Comparison of ENCODE assay signal across 20 mouse cellular contexts in genomic region chr7:66038730-66039129, GRCm38 (mm10). TPM values are rescaled to one million over a fixed set of nuclear protein-coding genes. Genes with fewer than 3 reads are reported as not detected.
A peak's percentile ranks its signal among the peaks of the same experiment; 100 is the strongest.
DNase-seq lines count a peak whose midpoint lies in the region; ATAC-seq lines count a peak whose summit lies in the region.
"Had no signal": no experiment of that assay in that cellular context is flagged by ENCODE, and none has a peak within 500 bp of the region (broad histone marks: within the 10 kb centered on the region; RNA-seq: fewer than 3 reads in every experiment).

No protein-coding gene starts in this region.

- no peaks in the 10 kb centered on the region for H3K36me3 ChIP-seq in kidney, embryonic 15.5 days
- no peaks in the 10 kb centered on the region for H3K36me3 ChIP-seq in limb, embryonic 12.5 days

- no peak overlapping the region for H3K4me2 ChIP-seq in kidney, embryonic 15.5 days
- peak overlapping the region; percentile 50 for H3K4me2 ChIP-seq in limb, embryonic 12.5 days

- 0 out of 2 replicates have a peak, but pooled peaks have one; percentile 26 for ATAC-seq in kidney, embryonic 15.5 days (replicated peaks; ENCODE audit: low FRiP score)
- no peak for ATAC-seq in limb, embryonic 12.5 days (ENCODE audit: insufficient number of reproducible peaks, insufficient read depth, low FRiP score, low TSS enrichment, low read depth)
- ATAC-seq: lung, postnatal 0 days had no signal

- no peak overlapping the region for H3K27ac ChIP-seq in kidney, embryonic 15.5 days
- H3K27ac ChIP-seq in limb, embryonic 12.5 days = peak overlapping the region; percentile 66
- H3K27ac ChIP-seq: liver, embryonic 14.5 days had no signal

- intact Hi-C loops in heart, postnatal 25 days (cut with DNase I) = no loop called here

- H3K4me1 ChIP-seq in kidney, embryonic 15.5 days = peaks cover 23% of the 10 kb centered on the region
- peaks cover 67% of the 10 kb centered on the region for H3K4me1 ChIP-seq in limb, embryonic 12.5 days (replicated peaks)

- no peaks in the 10 kb centered on the region for H3K9me3 ChIP-seq in kidney, embryonic 15.5 days (replicated peaks)
- no peaks in the 10 kb centered on the region for H3K9me3 ChIP-seq in limb, embryonic 12.5 days

- no peak for DNase-seq in kidney, postnatal 25 days
- peak; percentile 91 for DNase-seq in brain, adult 2 months (ENCODE audit: low read depth, low spot score)
- DNase-seq in cerebellum, adult 8-10 months = peak; percentile 57
- DNase-seq in embryo, embryonic 11 days = no peak
- DNase-seq in heart, postnatal 25 days (ENCODE audit: low spot score) = no peak
- DNase-seq: gastrocnemius, postnatal 10 days; heart, postnatal 36 days; right cerebral cortex, postnatal 4 days had no signal

- no peak overlapping the region for H3K9ac ChIP-seq in kidney, embryonic 15.5 days
- no peak overlapping the region for H3K9ac ChIP-seq in limb, embryonic 12.5 days (replicated peaks)
- H3K9ac ChIP-seq: liver, embryonic 14.5 days had no signal

- H3K4me3 ChIP-seq in kidney, embryonic 15.5 days (replicated peaks) = no peak overlapping the region
- no peak overlapping the region for H3K4me3 ChIP-seq in limb, embryonic 12.5 days (replicated peaks)
- H3K4me3 ChIP-seq: erythroblast, embryonic 14.5 days had no signal

- peaks cover 13% of the 10 kb centered on the region; the same call in 1 of the 2 replicates for H3K27me3 ChIP-seq in kidney, embryonic 15.5 days
- peaks cover 25% of the 10 kb centered on the region for H3K27me3 ChIP-seq in limb, embryonic 12.5 days

- WGBS in kidney, embryonic 15.5 days = 45% methylated on average over 11 of the region's 11 CpGs
- WGBS in limb, embryonic 12.5 days = 34% methylated on average over 11 of the region's 11 CpGs

RNA-seq across cellular contexts. Expression of gene Gm45213, which starts 4.7 kb away (rescaled TPM):
- not detected in 2 replicates for polyA plus RNA-seq in kidney, embryonic 15.5 days (2015; fragmentation: Nextera tagmentation; extraction: Ambion mirVana)
- not detected in 2 replicates for polyA plus RNA-seq in limb, embryonic 12.5 days (2016; fragmentation: Nextera tagmentation; extraction: Ambion mirVana)
- not detected for total RNA-seq in heart, postnatal 25 days (2021)
- total RNA-seq: adrenal gland, adult 18-20 months; gastrocnemius, postnatal 10 days; heart, postnatal 36 days; layer of hippocampus, postnatal 10 days; left cerebral cortex, postnatal 10 days; megakaryocyte-erythroid progenitor cell, adult 5-6 weeks had no signal
- polyA plus RNA-seq: C2C12; erythroblast, embryonic 14.5 days; kidney, embryonic 16.5 days; liver, embryonic 14.5 days; lung, postnatal 0 days; urinary bladder, adult 2 months had no signal

RNA-seq across cellular contexts. Expression of gene Snrpa1, which starts 20.1 kb away (rescaled TPM):
- 184 and 190 TPM in 2 replicates for polyA plus RNA-seq in kidney, embryonic 15.5 days (2015; fragmentation: Nextera tagmentation; extraction: Ambion mirVana)
- 247 and 252 TPM in 2 replicates for polyA plus RNA-seq in limb, embryonic 12.5 days (2016; fragmentation: Nextera tagmentation; extraction: Ambion mirVana)
- 10 to 100 TPM; 20.2 to 22.5 TPM for total RNA-seq in heart, postnatal 25 days (2021)

RNA-seq across cellular contexts. Expression of gene Selenos, which starts 40.7 kb away (rescaled TPM):
- polyA plus RNA-seq in kidney, embryonic 15.5 days (2015; fragmentation: Nextera tagmentation; extraction: Ambion mirVana) = 107 and 117 TPM in 2 replicates
- polyA plus RNA-seq in limb, embryonic 12.5 days (2016; fragmentation: Nextera tagmentation; extraction: Ambion mirVana) = 87.0 and 88.9 TPM in 2 replicates
- 10 to 100 TPM; 31.1 to 36.9 TPM for total RNA-seq in heart, postnatal 25 days (2021)

Comparison
In these comparisons a context has a peak if more than half of its experiments do, and no peak if none do; other contexts are left out.
1. DNase-seq: peak in brain, adult 2 months (single experiment) and cerebellum, adult 8-10 months (single experiment); none in kidney, postnatal 25 days (0 of 2), embryo, embryonic 11 days (single experiment) and heart, postnatal 25 days (single experiment).